Mouse (Mus musculus) forebrain, embryonic 15.5 days (tissue): ENCODE measurements around the gene Rab5b. TPM values are rescaled to one million over a fixed set of nuclear protein-coding genes. Genes with fewer than 3 reads are reported as not detected.

Experiments used
- ATAC-seq: fragments of 200-750 bp; cut with Nextera tagmentation; replicated peaks from 2 replicates; pipeline ENCODE4 v1.8.0; 2017; ENCODE audit warnings: mild to moderate bottlenecking, moderate TSS enrichment, moderate library complexity
- H3K27ac ChIP-seq: fragments of 300-500 bp; sonication (generic); replicated peaks from 2 replicates; pipeline ENCODE4 v1.5.1; 2015; ENCODE audit warnings: mild to moderate bottlenecking, inconsistent platforms
- H3K27me3 ChIP-seq: fragments of 300-500 bp; sonication (generic); 2 replicates; pipeline ENCODE4 v1.6.1; 2015; ENCODE audit warnings: inconsistent platforms
- H3K36me3 ChIP-seq: fragments of 300-500 bp; sonication (generic); 2 replicates; pipeline ENCODE4 v1.6.1; 2015; ENCODE audit warnings: mild to moderate bottlenecking, inconsistent platforms
- H3K4me1 ChIP-seq: fragments of 300-500 bp; sonication (generic); 2 replicates; pipeline ENCODE4 v1.6.1; 2015; ENCODE audit warnings: inconsistent platforms
- H3K4me2 ChIP-seq: fragments of 300-500 bp; sonication (generic); replicated peaks from 2 replicates; pipeline ENCODE4 v1.6.1; 2015; ENCODE audit warnings: mild to moderate bottlenecking, inconsistent platforms
- H3K4me3 ChIP-seq: fragments of 300-500 bp; sonication (generic); 2 replicates; pipeline ENCODE4 v1.5.1; 2015; ENCODE audit warnings: mild to moderate bottlenecking, inconsistent platforms
- H3K9ac ChIP-seq: fragments of 300-500 bp; sonication (generic); replicated peaks from 2 replicates; pipeline ENCODE4 v1.6.1; 2015; ENCODE audit warnings: mild to moderate bottlenecking, inconsistent platforms
- H3K9me3 ChIP-seq: fragments of 300-500 bp; sonication (generic); 2 replicates; pipeline ENCODE4 v1.6.1; 2016; ENCODE audit warnings: inconsistent platforms
- WGBS: fragments of 180-500 bp; shearing (Covaris S2); methylation state at CpG from one replicate; pipeline ENCODE4 v1.1.7; 2015; ENCODE audit warnings: mixed read lengths; 5-methylcytosine and 5-hydroxymethylcytosine counted together
- polyA plus RNA-seq: library from polyadenylated mRNA; unstranded; fragments of >200 nt; fragmentation: Nextera tagmentation; extraction: Ambion mirVana; gene quantifications from 2 replicates; pipeline ENCODE4 v1.2.1, GENCODE M21; 2015

Gene Rab5b
- polyA plus RNA-seq, 1 experiment from 2014 or later = 116 TPM

DNA sequence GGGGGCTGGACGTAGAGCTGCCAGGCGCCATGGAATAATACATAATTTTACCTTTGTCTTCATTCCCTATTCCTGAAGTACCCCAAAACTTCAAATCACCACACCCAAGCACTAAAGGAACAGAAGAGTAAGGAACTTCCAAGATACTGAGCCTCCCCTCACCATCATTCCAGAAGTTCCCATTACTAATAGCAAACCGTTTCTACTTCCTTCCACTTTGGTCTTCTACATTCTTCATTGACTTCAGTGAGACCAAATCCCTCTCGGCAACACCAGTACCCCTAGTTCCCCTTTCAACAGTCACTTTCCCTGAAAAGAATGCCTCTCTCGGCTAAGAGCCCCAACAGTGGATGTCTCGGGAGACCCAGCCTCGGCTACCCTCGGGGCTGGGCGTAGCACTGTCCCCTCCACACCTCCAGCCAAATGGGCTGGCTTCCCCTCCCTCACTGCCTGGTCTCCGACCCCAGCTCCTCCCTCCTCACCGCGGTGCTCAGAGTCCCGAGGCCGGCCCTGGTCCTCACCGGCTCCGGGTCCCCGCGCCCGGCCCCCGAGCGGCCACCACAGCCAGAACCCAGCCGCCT lies 563 bp downstream of the Rab5b start:
- no peaks in the 10 kb centered on the region for H3K9me3 ChIP-seq
- H3K4me2 ChIP-seq = peak overlapping the region; percentile 60
- H3K27me3 ChIP-seq = no peaks in the 10 kb centered on the region
- H3K4me1 ChIP-seq = peaks cover 16% of the 10 kb centered on the region
- WGBS = under 1% methylated on average over 22 of the region's 22 CpGs
- peak overlapping the region; percentile 99 for H3K27ac ChIP-seq
- H3K36me3 ChIP-seq = no peaks in the 10 kb centered on the region
- peak overlapping the region; percentile 97 for H3K9ac ChIP-seq
- H3K4me3 ChIP-seq = peak overlapping the region; percentile 96
- no peak for ATAC-seq

DNA sequence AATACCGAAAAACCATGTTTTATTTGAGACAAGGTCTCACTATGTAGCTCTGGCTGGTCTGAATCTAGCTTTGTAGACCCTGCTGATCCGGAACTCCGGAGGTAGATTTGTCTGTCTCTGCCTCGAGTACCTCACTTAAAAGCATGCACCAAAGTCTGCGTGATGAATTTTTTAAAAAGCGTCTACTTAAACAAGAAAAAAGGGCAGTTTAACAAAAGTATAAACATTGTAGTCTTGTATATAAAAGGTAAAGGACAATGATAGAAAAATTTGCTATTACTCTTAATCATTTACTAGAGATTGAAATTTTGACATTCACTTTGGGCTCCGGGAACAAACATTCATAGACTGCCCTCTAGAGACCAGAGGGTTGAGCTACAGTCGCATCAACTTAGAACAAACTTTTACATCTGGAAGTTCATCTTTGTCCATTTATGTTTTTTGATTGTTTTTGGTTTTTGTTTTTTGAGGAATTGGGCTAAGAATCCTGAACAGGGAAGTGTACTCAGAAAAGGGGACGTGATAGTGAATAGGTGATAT lies 21.5 kb downstream of the Rab5b start:
- WGBS = 2% methylated on average over 9 of the region's 9 CpGs
- H3K36me3 ChIP-seq = peaks cover 13% of the 10 kb centered on the region
- H3K9me3 ChIP-seq = no peaks in the 10 kb centered on the region
- peaks cover 16% of the 10 kb centered on the region for H3K4me1 ChIP-seq
- no peak for ATAC-seq
- no peaks in the 10 kb centered on the region for H3K27me3 ChIP-seq
- peak overlapping the region; percentile 75 for H3K27ac ChIP-seq
- peak overlapping the region; percentile 51 for H3K9ac ChIP-seq
- peak overlapping the region; percentile 92 for H3K4me2 ChIP-seq
- peak overlapping the region; percentile 70 for H3K4me3 ChIP-seq

- H3K4me1 ChIP-seq = peaks cover 20% of the 10 kb centered on the region
- peak within 1 kb of the TSS; percentile 51 for H3K9ac ChIP-seq
- H3K4me2 ChIP-seq = peak within 1 kb of the TSS; percentile 92
- peak within 1 kb of the TSS; percentile 70 for H3K4me3 ChIP-seq
- WGBS = under 1% methylated on average over 60 of the region's 60 CpGs
- H3K27me3 ChIP-seq = no peaks in the 10 kb centered on the region
- peak; percentile 95 for ATAC-seq
- no peaks in the 10 kb centered on the region for H3K9me3 ChIP-seq
- peak within 1 kb of the TSS; percentile 75 for H3K27ac ChIP-seq
- peaks cover 10% of the 10 kb centered on the region for H3K36me3 ChIP-seq
These were observed 22.1 kb downstream of the Rab5b start, which contains the start of gene Suox for GRCm38 (mm10) chr10:128673763-128674468. Suox (minus strand) TSS chr10:128674073.

GRCm38 (mm10) chr10:128671148-128671547 lies 24.9 kb downstream of the Rab5b start:
- peaks cover 6% of the 10 kb centered on the region for H3K36me3 ChIP-seq
- no peak overlapping the region for H3K27ac ChIP-seq
- peaks cover 30% of the 10 kb centered on the region for H3K4me1 ChIP-seq
- no peaks in the 10 kb centered on the region for H3K9me3 ChIP-seq
- no peak for ATAC-seq
- H3K4me2 ChIP-seq = no peak overlapping the region
- H3K27me3 ChIP-seq = no peaks in the 10 kb centered on the region
- no peak overlapping the region for H3K9ac ChIP-seq
- no peak overlapping the region for H3K4me3 ChIP-seq
- 94% methylated on average over 9 of the region's 9 CpGs for WGBS

DNA sequence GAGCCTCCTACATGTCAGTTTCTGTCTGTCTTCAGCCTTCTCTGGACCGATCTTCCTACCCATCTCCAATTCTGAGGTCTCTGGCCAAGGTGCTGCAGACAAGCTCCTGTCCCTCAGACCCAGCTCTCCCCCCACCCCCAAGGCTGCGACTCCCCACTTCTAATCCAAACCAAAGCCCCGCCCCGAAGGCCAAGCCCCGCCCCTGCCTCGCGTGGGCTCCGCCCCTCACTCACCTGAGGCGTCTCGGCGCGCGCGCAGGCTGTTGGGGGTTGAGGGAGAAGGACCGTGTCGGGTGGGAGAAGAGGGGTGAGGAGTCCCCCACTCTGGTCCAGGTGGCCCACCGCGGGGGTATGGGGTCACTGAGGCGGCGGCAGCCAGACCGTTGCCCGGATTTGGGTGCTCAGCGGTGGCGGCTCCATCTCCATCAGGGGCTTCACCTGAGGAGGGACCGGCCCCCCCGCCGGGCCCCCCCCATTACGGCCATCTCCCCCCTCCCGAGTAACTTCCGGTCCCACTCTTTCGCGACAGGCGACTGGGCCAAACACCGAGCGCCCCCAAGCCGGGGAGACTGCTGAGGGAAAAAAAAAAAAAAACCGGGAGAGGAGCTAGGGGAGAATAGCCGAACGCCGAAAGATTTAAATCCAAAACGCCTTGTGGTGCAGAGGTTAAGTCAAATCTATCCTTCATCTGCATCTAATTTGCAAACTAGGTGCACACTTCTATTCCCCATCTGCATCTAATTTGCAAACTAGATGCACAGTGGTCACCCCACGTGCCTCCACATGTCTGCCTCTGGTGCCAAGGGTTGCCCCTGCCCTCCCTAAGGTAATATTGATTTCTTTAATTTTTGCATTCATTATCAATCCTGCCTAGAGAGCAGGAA lies 27.0 kb downstream of the Rab5b start:
- peak overlapping the region; percentile 81 for H3K4me3 ChIP-seq
- peaks cover 26% of the 10 kb centered on the region for H3K4me1 ChIP-seq
- H3K36me3 ChIP-seq = peaks cover 5% of the 10 kb centered on the region; the same call in 1 of the 2 replicates
- peak; percentile 67 for ATAC-seq
- no peaks in the 10 kb centered on the region for H3K27me3 ChIP-seq
- WGBS = under 1% methylated on average over 42 of the region's 42 CpGs
- peak overlapping the region; percentile 70 for H3K9ac ChIP-seq
- H3K4me2 ChIP-seq = peak overlapping the region; percentile 70
- H3K9me3 ChIP-seq = no peaks in the 10 kb centered on the region
- peak overlapping the region; percentile 75 for H3K27ac ChIP-seq

DNA sequence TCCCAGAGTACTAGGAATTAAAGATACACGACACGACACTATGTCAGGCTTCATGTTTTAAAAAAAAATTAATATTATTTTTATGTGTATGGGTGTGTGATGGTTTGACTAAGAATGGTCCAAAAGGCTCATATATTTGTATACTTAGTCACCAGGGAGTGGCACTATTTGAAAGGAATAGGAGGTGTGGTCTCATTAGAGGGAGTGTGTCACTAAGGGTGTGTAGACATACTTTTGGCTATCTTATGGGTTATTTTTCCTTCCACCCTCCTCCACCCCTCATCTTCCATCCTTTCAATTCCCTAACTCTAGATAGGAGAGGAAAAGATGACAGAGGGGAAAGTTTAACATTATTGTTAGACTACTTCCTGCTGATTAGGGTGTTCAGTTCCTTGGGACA lies 30.3 kb downstream of the Rab5b start:
- H3K27me3 ChIP-seq = no peaks in the 10 kb centered on the region
- H3K9ac ChIP-seq = no peak overlapping the region
- no peak for ATAC-seq
- 99% methylated on average over 2 of the region's 2 CpGs for WGBS
- no peak overlapping the region for H3K4me2 ChIP-seq
- H3K9me3 ChIP-seq = no peaks in the 10 kb centered on the region
- no peak overlapping the region for H3K27ac ChIP-seq
- no peak overlapping the region for H3K4me3 ChIP-seq
- no peaks in the 10 kb centered on the region for H3K36me3 ChIP-seq
- H3K4me1 ChIP-seq = peaks cover 15% of the 10 kb centered on the region

DNA sequence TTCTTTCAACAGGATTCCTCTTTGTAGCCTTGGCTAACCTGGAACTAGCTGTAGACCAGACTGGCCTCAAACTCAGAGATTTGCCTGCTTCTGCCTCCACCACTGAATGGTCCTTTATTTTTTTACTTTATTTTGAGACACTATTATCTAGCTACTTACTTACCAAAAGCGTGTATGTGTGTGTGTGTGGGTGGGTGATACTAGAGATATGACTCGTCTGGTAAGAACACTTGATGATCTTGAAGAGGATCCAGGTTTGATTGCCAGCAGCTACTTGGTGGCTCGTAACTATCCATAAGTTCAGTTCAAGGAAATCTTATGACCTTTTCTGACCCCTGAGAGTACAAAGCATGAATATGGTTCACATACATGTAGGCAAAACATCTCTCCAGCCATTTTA lies 30.8 kb downstream of the Rab5b start:
- ATAC-seq = no peak
- no peaks in the 10 kb centered on the region for H3K27me3 ChIP-seq
- H3K9ac ChIP-seq = no peak overlapping the region
- H3K9me3 ChIP-seq = no peaks in the 10 kb centered on the region
- H3K36me3 ChIP-seq = no peaks in the 10 kb centered on the region
- 84% methylated on average over 3 of the region's 3 CpGs for WGBS
- no peak overlapping the region for H3K27ac ChIP-seq
- H3K4me1 ChIP-seq = peaks cover 15% of the 10 kb centered on the region
- H3K4me2 ChIP-seq = no peak overlapping the region
- H3K4me3 ChIP-seq = no peak overlapping the region

DNA sequence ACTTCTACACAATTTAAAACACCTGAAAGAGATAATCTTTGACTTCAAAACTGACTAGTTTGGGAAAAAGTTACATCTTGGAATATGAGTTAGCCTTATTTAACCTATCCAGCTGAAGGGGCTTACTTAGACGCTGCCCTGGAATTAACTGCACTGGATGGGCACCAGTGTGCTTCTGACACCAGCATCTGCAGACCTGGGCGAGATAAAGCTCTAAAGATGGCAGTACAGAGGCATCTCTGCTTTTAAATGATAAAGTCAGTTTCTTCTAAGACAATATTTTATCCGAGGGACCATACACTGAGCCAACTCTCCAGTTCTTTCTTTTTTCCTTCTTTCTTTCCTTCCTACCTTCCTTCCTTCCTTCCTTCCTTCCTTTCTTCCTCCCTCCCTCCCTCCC lies 31.3 kb downstream of the Rab5b start:
- Histone ChIP-seq H3K4me2 (no peak overlapping the region), H3K4me3 (no peak overlapping the region), H3K4me1 (peaks cover 15% of the 10 kb centered on the region), H3K27me3 (no peaks in the 10 kb centered on the region), H3K9ac (no peak overlapping the region), H3K36me3 (no peaks in the 10 kb centered on the region), H3K9me3 (no peaks in the 10 kb centered on the region), H3K27ac (no peak overlapping the region)
- ATAC-seq = no peak
- WGBS = 77% methylated on average over 3 of the region's 3 CpGs

DNA sequence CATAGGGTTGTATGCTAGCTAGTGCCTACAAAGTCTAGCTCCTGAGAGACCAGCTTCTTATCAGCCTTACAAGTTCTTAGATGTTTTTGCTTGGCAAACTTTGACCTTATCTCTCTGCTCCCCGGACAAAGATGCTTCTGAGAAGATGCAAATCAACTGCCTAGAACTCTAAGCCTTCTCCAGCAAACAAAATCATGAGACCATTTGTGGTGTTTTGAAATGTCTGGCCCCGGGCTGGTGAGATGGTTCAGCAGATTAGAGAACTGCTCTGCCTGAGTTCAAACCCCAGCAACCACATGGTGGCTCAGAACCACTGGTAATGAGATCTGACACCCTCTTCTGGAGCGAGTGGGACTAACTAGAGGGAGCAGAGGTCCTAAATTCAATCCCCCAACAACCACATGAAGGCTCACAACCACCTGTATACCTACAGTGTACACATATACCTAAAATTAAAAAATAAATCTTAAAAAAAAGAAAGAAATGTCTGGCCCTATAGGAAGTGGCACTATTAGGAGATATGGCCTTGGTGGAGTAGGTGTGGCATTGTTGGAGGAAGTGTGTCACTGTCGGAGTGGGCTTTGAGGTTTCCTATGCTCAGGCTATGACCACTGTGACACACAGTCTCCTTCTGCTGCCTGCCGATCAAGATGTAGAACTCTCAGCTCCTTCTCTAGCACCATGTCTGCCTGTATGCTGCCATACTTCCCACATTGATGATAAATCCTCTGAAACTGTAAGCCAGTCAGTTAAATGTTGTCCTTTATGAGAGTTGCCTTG lies 32.4 kb downstream of the Rab5b start:
- H3K4me3 ChIP-seq = no peak overlapping the region
- peaks cover 9% of the 10 kb centered on the region for H3K4me1 ChIP-seq
- no peak overlapping the region for H3K4me2 ChIP-seq
- no peaks in the 10 kb centered on the region for H3K27me3 ChIP-seq
- no peaks in the 10 kb centered on the region for H3K36me3 ChIP-seq
- no peak overlapping the region for H3K9ac ChIP-seq
- H3K9me3 ChIP-seq = no peaks in the 10 kb centered on the region
- 77% methylated on average over 5 of the region's 5 CpGs for WGBS
- no peak overlapping the region for H3K27ac ChIP-seq
- ATAC-seq = no peak

DNA sequence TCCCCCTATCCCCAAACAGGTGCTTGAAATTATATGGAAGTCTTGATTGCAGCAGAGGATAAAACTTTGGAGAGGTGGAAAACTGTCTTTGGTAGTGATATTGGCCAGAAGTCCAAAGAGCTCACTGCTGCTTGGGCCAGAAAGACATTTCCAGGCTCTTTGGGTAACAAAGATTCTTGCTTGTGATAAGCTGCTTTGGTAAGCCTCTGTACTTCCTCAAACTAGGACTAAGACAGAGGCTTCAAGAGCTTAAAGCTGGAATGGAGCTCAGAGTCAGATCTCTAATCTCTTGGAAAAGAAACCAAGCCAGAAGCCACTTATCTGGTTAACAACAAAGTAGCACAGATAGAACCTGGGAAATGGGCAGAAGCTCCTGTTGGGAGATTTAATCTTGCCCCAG lies 33.6 kb downstream of the Rab5b start:
- no peak overlapping the region for H3K4me3 ChIP-seq

DNA sequence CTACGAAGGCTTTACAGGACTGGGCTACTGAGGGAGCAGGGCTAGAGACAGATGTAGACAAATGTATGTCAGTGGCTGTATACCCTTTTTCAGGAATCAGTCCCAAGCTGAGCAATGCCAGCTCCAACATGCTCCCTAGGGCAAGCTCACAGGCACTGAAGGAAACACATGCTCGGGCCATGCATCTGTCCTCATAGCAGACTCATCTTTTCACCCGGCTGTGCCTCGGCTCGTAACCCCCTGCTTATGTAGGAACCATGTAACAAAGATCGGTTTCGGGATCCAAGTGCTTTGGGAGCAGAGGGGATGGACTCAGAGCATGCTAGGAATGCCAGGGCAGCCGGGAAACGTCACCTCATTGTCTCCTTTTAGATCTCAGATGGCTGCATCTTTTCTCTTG lies 36.6 kb downstream of the Rab5b start:
- no peak for ATAC-seq
- WGBS = 58% methylated on average over 9 of the region's 9 CpGs
- no peak overlapping the region for H3K4me2 ChIP-seq
- H3K9me3 ChIP-seq = no peaks in the 10 kb centered on the region
- H3K27ac ChIP-seq = no peak overlapping the region
- no peaks in the 10 kb centered on the region for H3K27me3 ChIP-seq
- H3K36me3 ChIP-seq = no peaks in the 10 kb centered on the region
- no peaks in the 10 kb centered on the region for H3K4me1 ChIP-seq
- no peak overlapping the region for H3K4me3 ChIP-seq
- H3K9ac ChIP-seq = no peak overlapping the region

More for the DNA sequence above, 33.6 kb downstream of the Rab5b start:
- no peak for ATAC-seq
- no peaks in the 10 kb centered on the region for H3K4me1 ChIP-seq
- no peak overlapping the region for H3K4me2 ChIP-seq
- no peaks in the 10 kb centered on the region for H3K36me3 ChIP-seq
- H3K27ac ChIP-seq = no peak overlapping the region
- no peak overlapping the region for H3K9ac ChIP-seq
- no peaks in the 10 kb centered on the region for H3K9me3 ChIP-seq
- H3K27me3 ChIP-seq = no peaks in the 10 kb centered on the region
